Mouse (Mus musculus) cerebellum, postnatal 14 days (tissue): ENCODE measurements at regions not wholly inside any gene's neighbourhood (a gene's known extent, or its start where the extent isn't known, plus 50 kb on each side); places are given as distances from the start of the nearest gene placed in this dataset.
"Not testable (repeated sequence)": the region's sequence is repeated elsewhere in the genome, so short reads cannot be mapped to it uniquely, and the experiment has no call there.

Experiments used
- DNase-seq, 2 experiments: peaks; one replicate each; pipeline ENCODE4 v3.0.0; 2021; ENCODE audit warnings: mixed read lengths in 2 of 2

- no peak for DNase-seq
These were observed 813.4 kb upstream of the 4931417E11Rik start for GRCm38 (mm10) chr6:74282842-74283241.

GRCm38 (mm10) chr6:74274232-74274631, 804.8 kb upstream of the 4931417E11Rik start:
- DNase-seq, result no peak

GRCm38 (mm10) chr6:74271156-74271897, 801.9 kb upstream of the 4931417E11Rik start:
- DNase-seq, result peak; percentile 24 to 65

GRCm38 (mm10) chr6:74266601-74267000, 797.1 kb upstream of the 4931417E11Rik start:
- not testable (repeated sequence) for DNase-seq
